Mouse (Mus musculus) retina, adult 2 months (tissue): ENCODE data around the gene Lims1.

Experiments
- DNase-seq: peaks from one replicate; pipeline ENCODE4 v3.0.0-alpha.2; 2012; ENCODE audit warnings: low read depth, low spot score

Lims1 gene

GRCm38 (mm10) chr10:58350600-58350999 is 27.3 kb downstream of the Lims1 start:
- no peak for DNase-seq

- no peak for DNase-seq
Observed at GRCm38 (mm10) chr10:58351670-58352069, 28.4 kb downstream of the Lims1 start.

GRCm38 (mm10) chr10:58352364-58352763 is 29.1 kb downstream of the Lims1 start:
- no peak for DNase-seq

GRCm38 (mm10) chr10:58354561-58354960 is 31.3 kb downstream of the Lims1 start:
- DNase-seq, result no peak

GRCm38 (mm10) chr10:58356460-58356859 is 33.2 kb downstream of the Lims1 start:
- no peak for DNase-seq

- DNase-seq, result no peak
Observed at GRCm38 (mm10) chr10:58359123-58359522, 35.9 kb downstream of the Lims1 start.

GRCm38 (mm10) chr10:58359952-58360351 is 36.7 kb downstream of the Lims1 start:
- no peak for DNase-seq

GRCm38 (mm10) chr10:58362745-58363144 is 39.5 kb downstream of the Lims1 start:
- DNase-seq, result no peak

GRCm38 (mm10) chr10:58364770-58365515 is 41.7 kb downstream of the Lims1 start:
- no peak for DNase-seq

GRCm38 (mm10) chr10:58368791-58369706 is 45.8 kb downstream of the Lims1 start:
- DNase-seq, result no peak

GRCm38 (mm10) chr10:58369707-58370093 is 46.4 kb downstream of the Lims1 start:
- no peak for DNase-seq

- no peak for DNase-seq
Observed at GRCm38 (mm10) chr10:58370143-58370542, 46.9 kb downstream of the Lims1 start.

- DNase-seq, result no peak
Observed at GRCm38 (mm10) chr10:58370559-58370958, 47.3 kb downstream of the Lims1 start.

- DNase-seq, result no peak
Observed at GRCm38 (mm10) chr10:58371279-58371842, 48.1 kb downstream of the Lims1 start.

GRCm38 (mm10) chr10:58372430-58373030 is 49.3 kb downstream of the Lims1 start:
- no peak for DNase-seq

- no peak for DNase-seq
Observed at GRCm38 (mm10) chr10:58373829-58374228, 50.6 kb downstream of the Lims1 start.

GRCm38 (mm10) chr10:58377592-58378197 is 54.4 kb downstream of the Lims1 start:
- no peak for DNase-seq

- no peak for DNase-seq
Observed at GRCm38 (mm10) chr10:58378380-58378779, 55.1 kb downstream of the Lims1 start.

GRCm38 (mm10) chr10:58379699-58380098 is 56.4 kb downstream of the Lims1 start:
- no peak for DNase-seq

- no peak for DNase-seq
Observed at GRCm38 (mm10) chr10:58381904-58382303, 58.6 kb downstream of the Lims1 start.

- no peak for DNase-seq
Observed at GRCm38 (mm10) chr10:58382621-58383101, 59.4 kb downstream of the Lims1 start.
